Mouse (Mus musculus) urinary bladder, adult 2 months (tissue): Measurements from ENCODE around the gene Hmgn2. TPM values are rescaled to one million over a fixed set of nuclear protein-coding genes. Genes with fewer than 3 reads are reported as not detected.
"Not testable (repeated sequence)": the region's sequence is repeated elsewhere in the genome, so short reads cannot be mapped to it uniquely, and the experiment has no call there.

ENCODE experiments used
- DNase-seq: peaks from one replicate; pipeline ENCODE4 v3.0.0; 2022; ENCODE audit warnings: low spot score
- polyA plus RNA-seq: library from polyadenylated mRNA; depleted of rRNA; stranded (reverse); fragments of >200 nt; gene quantifications from 2 replicates; pipeline ENCODE4 v1.2.3, GENCODE M21; 2012; rRNA removed

The Hmgn2 gene
- polyA plus RNA-seq, 1 experiment, result 131 TPM

DNA sequence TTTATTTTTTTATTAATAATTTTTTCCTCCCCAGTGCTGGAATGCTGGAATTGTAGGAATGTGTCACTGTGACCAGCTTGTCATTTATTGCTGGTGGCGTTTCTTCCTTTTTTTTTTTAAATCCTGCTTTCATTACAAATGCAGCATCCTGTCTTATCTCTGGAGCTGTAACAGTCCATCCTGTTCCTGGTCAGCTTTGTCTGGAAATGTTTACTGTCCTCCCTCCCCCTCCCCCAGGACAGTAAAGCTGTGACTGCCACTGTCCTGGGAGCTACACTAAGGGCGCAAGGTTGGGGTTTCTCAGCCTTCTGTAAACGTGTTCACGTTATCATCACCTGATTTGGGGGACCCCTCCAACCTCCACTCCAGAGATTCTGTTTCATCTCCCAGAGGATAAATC is 43.2 kb downstream of the Hmgn2 start:
- DNase-seq, result no peak

GRCm38 (mm10) chr4:133923743-133924142 is 44.7 kb downstream of the Hmgn2 start:
- no peak for DNase-seq

- DNase-seq, result not testable (repeated sequence)
Measured at GRCm38 (mm10) chr4:133918093-133918825, 50.2 kb downstream of the Hmgn2 start.

Other genes starting within 250 kb of the Hmgn2 start
- gene Arid1a, start 211.9 kb downstream of the Hmgn2 start, polyA plus RNA-seq, result 26.3 and 41.5 TPM in 2 replicates
- gene Rps6ka1, start 80.9 kb downstream of the Hmgn2 start, polyA plus RNA-seq, result 15.9 and 17.9 TPM in 2 replicates
- gene Dhdds, start 32.3 kb upstream of the Hmgn2 start, polyA plus RNA-seq, result 35.0 and 35.6 TPM in 2 replicates
- gene Lin28a, start 50.2 kb upstream of the Hmgn2 start, polyA plus RNA-seq, result not detected in 2 replicates
- gene Zfp683, start 85.2 kb upstream of the Hmgn2 start, polyA plus RNA-seq, result 0.37 and 0.44 TPM in 2 replicates
- 11.8 and 17.7 TPM in 2 replicates for gene Crybg2, start 92.2 kb upstream of the Hmgn2 start, polyA plus RNA-seq
- gene Cd52, start 126.4 kb upstream of the Hmgn2 start, polyA plus RNA-seq, result 31.3 and 32.6 TPM in 2 replicates
- gene Ubxn11, start 133.9 kb upstream of the Hmgn2 start, polyA plus RNA-seq, result 4.1 and 4.2 TPM in 2 replicates
- gene Sh3bgrl3, start 160.1 kb upstream of the Hmgn2 start, polyA plus RNA-seq, result 337 and 349 TPM in 2 replicates
- 22.9 and 23.6 TPM in 2 replicates for gene Cep85, start 218.5 kb upstream of the Hmgn2 start, polyA plus RNA-seq
- gene Gm7534, start 234.4 kb upstream of the Hmgn2 start, polyA plus RNA-seq, result not detected in 2 replicates